Mouse (Mus musculus) adrenal gland, postnatal 25 days (tissue): ENCODE measurements around the gene Auts2. TPM values are rescaled to one million over a fixed set of nuclear protein-coding genes. Genes with fewer than 3 reads are reported as not detected.

Source experiments
- DNase-seq: peaks from one replicate; pipeline ENCODE4 v3.0.0; 2021; ENCODE audit warnings: mixed read lengths
- total RNA-seq: library from RNA; stranded (reverse); gene quantifications from 2 replicates; pipeline ENCODE4 v1.2.3, GENCODE M21; 2021

Gene Auts2
- total RNA-seq, 1 experiment from 2014 or later: 75.7 TPM

- no peak for DNase-seq
Measured at GRCm38 (mm10) chr5:131560773-131561560, 982.2 kb downstream of the Auts2 start.

GRCm38 (mm10) chr5:131558403-131559174 lies 984.6 kb downstream of the Auts2 start:
- peak; percentile 15 for DNase-seq

DNA sequence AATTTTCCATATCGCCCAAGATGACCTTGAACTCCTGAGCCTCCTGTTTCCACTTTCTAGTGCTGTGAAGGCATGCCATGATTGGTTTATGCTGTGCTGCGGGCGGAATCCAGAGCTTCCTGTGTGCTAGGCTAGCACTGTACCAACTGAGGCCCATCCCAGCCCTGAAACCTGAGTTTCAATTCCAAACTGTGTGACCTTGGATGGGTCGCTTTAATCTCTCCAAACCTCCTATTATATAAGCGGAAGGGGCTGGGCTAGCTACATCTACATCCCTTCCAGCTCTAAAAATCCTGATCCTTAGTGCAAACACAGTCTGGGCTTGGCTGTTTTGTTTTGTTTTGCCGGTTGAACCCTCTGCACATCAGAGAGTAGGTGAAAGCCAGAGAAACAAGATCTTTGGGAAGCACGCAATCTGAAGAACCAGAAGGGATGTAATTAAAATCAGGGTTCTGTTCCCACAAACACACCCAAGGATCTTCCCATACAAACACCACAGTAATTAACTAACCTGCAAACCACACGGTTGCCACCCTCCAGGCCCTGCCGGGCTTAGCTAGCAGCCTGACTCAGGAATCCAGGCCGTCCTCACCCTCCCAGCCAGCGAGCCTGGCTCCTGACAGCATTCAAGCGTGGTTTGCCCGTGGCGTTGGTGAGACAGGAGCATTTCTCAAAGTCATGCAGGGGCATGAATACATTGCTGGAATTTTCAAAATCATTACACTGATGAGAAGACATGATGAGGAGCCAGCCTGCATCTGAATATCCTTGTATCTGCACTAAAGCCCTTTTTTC lies 985.4 kb downstream of the Auts2 start:
- no peak for DNase-seq

GRCm38 (mm10) chr5:131548932-131549563 lies 994.1 kb downstream of the Auts2 start:
- no peak for DNase-seq

GRCm38 (mm10) chr5:131547926-131548325 lies 995.2 kb downstream of the Auts2 start:
- DNase-seq: no peak

DNA sequence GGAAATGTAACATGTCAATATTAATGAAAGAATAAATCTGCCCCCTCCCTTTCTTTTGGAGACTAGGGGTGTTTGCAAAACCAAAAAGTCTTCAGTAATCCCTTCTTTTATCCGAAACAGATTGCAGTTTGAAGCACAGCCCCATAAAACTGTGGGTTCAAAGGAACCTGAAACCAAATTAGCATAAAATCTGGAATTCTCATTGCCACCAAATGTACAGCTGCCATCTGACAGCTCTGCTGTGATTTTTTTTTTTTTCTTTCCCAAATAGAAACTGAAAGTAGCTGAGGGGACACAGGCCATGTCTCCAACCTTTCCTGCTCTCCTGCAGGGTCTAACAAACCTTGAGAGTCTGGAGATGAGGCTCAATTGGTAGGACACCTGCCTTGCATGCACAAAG lies 996.7 kb downstream of the Auts2 start:
- no peak for DNase-seq

DNA sequence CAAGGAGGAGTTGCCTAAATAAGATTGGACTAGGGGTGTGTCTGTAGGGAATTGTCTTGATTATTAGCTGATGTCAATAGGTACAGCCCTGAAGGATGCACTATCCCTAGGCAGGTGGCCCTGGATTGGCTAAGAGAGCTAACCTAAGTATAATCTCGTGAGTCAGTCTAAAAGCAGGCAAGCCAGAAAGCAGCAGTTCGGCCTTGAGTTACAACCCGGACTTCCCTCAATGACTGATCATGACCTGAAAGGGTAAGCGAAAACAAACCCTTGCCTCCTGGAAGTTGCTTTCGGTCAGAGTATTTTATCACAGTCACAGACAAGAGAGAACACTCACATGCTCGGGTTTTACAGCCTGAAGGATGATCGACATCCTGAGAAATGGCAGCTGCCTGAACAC lies 998.8 kb downstream of the Auts2 start:
- no peak for DNase-seq

DNA sequence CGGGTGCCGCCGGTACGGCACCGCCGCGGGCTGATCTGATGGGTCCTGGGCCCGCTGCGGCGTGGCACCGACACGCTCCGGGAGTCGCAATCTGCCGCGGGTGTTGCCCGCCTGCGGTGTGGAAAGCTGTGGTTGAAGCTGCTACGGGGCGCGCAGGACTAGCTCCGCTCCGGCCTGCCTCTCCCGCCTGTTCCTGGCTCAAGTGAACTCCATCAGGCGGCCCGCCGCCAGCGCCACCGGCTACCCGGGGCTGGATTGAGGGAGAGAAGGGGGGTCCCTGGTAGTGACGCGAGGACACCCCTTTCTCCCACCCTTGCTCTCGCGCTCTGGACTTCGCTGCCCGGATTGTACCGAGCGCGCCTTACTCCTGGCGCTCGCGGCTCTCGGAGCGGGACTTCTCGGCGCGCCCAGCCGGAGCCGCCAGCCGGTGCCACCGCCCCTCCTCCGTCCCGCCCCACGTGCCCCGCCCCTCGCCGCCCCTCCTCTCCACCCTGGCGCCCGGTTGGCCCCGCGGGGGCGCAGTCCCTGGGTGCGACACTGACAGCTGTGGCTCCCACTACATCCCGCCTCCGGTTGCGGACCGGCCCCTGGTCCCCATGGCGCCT lies 1004.7 kb downstream of the Auts2 start:
- peak; percentile 82 for DNase-seq

DNA sequence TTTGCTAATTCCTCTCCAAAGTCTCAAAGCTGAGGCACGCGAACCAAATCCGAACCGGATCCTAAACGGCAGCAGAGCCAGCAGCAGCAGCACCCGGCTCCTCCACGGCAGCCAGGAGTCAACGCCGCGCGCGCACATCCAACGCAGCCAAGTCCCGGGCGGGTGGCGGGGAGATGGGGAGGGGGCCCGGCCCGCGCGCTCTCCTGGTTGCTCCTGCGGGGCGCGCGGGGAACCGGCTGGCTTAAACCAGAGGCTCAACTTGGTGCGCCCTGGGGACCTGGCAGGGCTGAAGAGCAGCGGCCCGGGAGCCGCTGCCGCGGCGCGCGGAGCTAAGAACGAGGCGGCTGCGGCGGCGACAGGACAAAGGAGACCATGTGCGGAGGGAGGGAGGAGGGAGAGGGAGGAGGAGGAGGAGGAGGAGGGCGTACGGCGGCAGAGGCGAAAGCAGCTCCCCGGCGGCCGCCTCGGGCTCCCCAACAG lies 1005.3 kb downstream of the Auts2 start:
- DNase-seq: peak; percentile 58

- peak; percentile 86 for DNase-seq
Measured at GRCm38 (mm10) chr5:131537155-131537830, 1005.9 kb downstream of the Auts2 start.

- no peak for DNase-seq
Measured at GRCm38 (mm10) chr5:131535752-131536151, 1007.4 kb downstream of the Auts2 start.

DNA sequence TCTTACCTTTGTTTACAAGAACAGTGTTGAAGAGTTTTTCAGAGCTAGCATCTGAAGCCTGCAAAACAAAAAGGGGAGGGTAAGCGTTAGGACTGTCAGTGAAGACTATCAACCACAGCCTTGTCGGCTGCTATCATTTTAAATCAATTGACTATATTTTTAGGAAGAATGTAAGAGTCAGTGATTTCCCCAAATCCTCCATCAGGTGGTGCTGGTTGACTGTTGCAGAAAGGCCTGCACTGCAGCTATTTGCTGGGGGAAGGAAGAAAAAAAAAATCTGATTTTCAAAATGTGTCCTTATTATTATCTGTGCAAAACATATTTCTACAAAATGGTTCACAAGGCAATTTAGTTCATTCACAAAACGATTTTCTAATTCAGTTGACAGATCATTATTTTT lies 1009.3 kb downstream of the Auts2 start:
- peak; percentile 37 for DNase-seq

GRCm38 (mm10) chr5:131531744-131532552 lies 1011.2 kb downstream of the Auts2 start:
- DNase-seq: no peak

DNA sequence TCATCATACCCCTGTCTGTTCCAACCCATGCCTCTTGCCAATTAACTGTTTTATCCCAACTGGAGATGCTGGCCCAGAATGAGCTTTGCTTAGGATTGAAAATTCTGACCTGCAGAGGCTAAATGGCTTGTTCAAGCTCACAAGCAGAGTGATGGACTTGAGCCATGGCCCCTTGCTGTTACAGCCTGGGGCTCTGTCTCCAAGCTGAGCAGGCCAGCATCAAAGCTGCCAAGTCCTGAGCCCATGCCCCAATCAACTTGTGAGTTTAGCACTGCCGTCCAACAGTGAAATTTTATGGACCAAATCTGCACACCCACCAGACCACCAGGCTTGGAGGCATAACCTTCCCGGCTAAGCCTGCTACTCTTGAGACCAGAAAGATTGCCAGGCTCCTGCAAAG lies 1012.3 kb downstream of the Auts2 start:
- no peak for DNase-seq

DNA sequence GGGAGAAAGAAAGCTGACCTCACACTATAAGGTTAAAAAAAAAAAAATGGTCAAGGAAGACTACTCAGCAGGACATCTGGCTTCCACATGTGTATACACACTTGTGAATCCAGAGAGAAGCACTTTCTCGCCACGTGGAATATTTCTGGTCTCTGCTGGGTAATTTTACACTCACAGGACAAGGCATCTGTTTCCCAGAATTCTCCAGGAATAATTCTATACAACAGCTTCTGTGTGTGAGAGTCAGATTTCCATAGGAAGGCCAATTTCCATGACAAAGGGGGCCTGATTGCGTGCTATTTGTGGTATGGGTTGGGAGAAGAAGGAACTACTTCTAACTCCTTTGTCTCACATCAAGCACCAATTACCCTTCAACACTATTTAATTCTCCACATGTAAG lies 1016.5 kb downstream of the Auts2 start:
- DNase-seq: no peak

GRCm38 (mm10) chr5:131524900-131525465 lies 1018.2 kb downstream of the Auts2 start:
- no peak for DNase-seq

DNA sequence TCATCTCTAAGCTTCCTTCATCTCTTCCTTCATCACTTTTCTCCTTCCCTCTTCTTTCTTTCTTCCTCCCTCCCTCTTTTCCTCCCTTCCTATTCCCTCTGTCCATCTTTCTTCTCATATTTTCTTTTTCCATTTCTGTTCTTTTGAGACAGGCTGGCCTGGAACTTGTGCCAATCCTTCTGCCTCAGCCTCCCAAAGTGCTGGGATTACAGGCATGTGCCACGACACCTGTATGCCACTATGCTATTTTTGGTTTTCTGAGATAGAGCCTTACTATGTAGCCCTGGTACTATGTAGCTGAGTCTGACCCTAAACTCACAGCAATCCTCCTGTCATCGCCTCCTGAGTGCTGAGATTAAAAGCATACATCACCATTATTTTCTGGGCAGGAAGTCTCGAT lies 1023.6 kb downstream of the Auts2 start:
- DNase-seq: no peak

GRCm38 (mm10) chr5:131517677-131518076 lies 1025.5 kb downstream of the Auts2 start:
- no peak for DNase-seq

DNA sequence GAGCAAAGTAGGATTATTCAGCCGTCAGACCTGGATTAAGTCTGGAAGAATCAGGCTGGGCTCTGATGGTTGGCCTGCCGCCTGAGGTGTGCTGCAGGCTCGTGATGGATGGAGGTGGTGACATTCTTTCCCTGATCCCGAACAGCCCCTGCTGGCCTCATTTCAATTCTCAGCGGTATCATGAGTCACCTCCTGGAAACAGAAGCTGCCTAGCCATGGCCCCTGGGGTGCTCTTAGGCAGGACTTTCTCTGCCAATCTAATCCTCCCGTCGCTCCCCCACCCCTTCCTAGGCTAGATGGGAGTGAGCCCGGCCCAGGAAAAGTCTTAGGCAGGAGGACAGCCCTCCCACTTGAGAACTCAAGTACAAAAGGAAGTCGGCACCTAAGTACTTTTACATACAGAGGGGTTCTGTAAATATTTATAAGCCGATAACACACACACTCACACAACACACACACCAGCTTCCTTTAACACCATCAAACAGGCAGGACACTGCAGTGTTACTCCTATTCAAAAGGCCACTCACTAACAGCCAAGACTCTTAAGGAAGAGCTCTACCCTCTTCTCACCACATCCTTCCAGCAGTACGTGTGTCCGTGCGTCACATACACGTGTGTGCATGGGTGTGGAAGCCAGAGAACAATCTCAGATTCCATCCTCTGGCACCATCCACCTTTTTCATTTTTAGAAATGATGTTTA lies 1027.3 kb downstream of the Auts2 start:
- DNase-seq: peak; percentile 51
